Mouse (Mus musculus) heart, embryonic 16.5 days (tissue): Measurements from ENCODE around the gene Msrb2. TPM values are rescaled to one million over a fixed set of nuclear protein-coding genes. Genes with fewer than 3 reads are reported as not detected.
A peak's percentile ranks its signal among the peaks of the same experiment; 100 is the strongest.

Experiments used
- ATAC-seq: fragments of 200-750 bp; cut with Nextera tagmentation; replicated peaks from 2 replicates; pipeline ENCODE4 v1.8.0; 2017; ENCODE audit warnings: moderate number of reproducible peaks; ENCODE audit not compliant: insufficient read depth, low FRiP score; ENCODE audit errors: extremely low read depth
- H3K27ac ChIP-seq: fragments of 300-500 bp; sonication (generic); 2 replicates; pipeline ENCODE4 v1.5.1; 2014; ENCODE audit warnings: mild to moderate bottlenecking, low read length, control low read depth, moderate library complexity
- H3K27me3 ChIP-seq: fragments of 300-500 bp; sonication (generic); 2 replicates; pipeline ENCODE4 v1.6.1; 2014; ENCODE audit warnings: low read length, mixed read lengths; ENCODE audit not compliant: control insufficient read depth, insufficient read depth
- H3K36me3 ChIP-seq: fragments of 300-500 bp; sonication (generic); 2 replicates; pipeline ENCODE4 v1.6.1; 2014; ENCODE audit not compliant: control insufficient read depth, insufficient read depth
- H3K4me1 ChIP-seq: fragments of 300-500 bp; sonication (generic); 2 replicates; pipeline ENCODE4 v1.6.1; 2014; ENCODE audit warnings: low read length, mixed read lengths; ENCODE audit not compliant: control insufficient read depth, insufficient read depth
- H3K4me2 ChIP-seq: fragments of 300-500 bp; sonication (generic); 2 replicates; pipeline ENCODE4 v1.6.1; 2014; ENCODE audit warnings: low read depth, mild to moderate bottlenecking, control low read depth, low read length
- H3K4me3 ChIP-seq: fragments of 300-500 bp; sonication (generic); 2 replicates; pipeline ENCODE4 v1.5.1; 2014; ENCODE audit warnings: mild to moderate bottlenecking, control low read depth, low read length
- H3K9ac ChIP-seq: fragments of 300-500 bp; sonication (generic); 2 replicates; pipeline ENCODE4 v1.6.1; 2014; ENCODE audit warnings: low read length, control low read depth
- H3K9me3 ChIP-seq: fragments of 300-500 bp; sonication (generic); replicated peaks from 2 replicates; pipeline ENCODE4 v1.6.1; 2016; ENCODE audit warnings: low read length; ENCODE audit not compliant: control insufficient read depth
- WGBS: fragments of 180-500 bp; shearing (Covaris S2); extraction: QIAGEN DNeasy Blood & Tissue Kit; methylation state at CpG from one replicate; pipeline ENCODE4 v1.1.7; 2014; 5-methylcytosine and 5-hydroxymethylcytosine counted together
- polyA plus RNA-seq: library from polyadenylated mRNA; unstranded; fragments of >200 nt; fragmentation: Nextera tagmentation; extraction: Ambion mirVana; gene quantifications from 2 replicates; pipeline ENCODE4 v1.2.1, GENCODE M21; 2015

Msrb2 gene
- polyA plus RNA-seq, 1 experiment from 2014 or later: 52.1 TPM

DNA sequence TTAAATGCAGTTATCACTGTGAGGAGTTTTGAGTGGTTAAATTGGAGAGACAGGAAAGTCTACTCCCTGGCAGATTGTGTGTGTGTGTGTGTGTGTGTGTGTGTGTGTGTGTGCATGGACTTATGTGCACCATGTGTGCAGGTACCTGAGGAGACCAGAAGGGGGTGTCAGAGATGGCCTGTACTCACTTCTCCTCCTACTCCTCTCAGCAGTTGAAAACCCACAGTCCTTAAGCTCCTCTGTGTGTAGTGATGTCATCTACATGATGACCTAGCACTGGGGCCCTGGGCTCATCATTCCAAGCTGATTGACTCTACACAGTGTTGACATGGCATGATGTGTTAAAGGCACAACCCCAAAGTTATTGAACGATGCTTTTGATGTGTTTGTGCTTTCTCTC is 11.0 kb downstream of the Msrb2 start:
- no peak overlapping the region for H3K9ac ChIP-seq
- no peak overlapping the region for H3K27ac ChIP-seq
- no peaks in the 10 kb centered on the region for H3K36me3 ChIP-seq
- H3K4me3 ChIP-seq: no peak overlapping the region
- ATAC-seq: no peak
- no peaks in the 10 kb centered on the region for H3K4me1 ChIP-seq
- H3K4me2 ChIP-seq: no peak overlapping the region
- no peaks in the 10 kb centered on the region for H3K27me3 ChIP-seq
- H3K9me3 ChIP-seq: no peaks in the 10 kb centered on the region
- 71% methylated on average over 1 of the region's 1 CpGs for WGBS

DNA sequence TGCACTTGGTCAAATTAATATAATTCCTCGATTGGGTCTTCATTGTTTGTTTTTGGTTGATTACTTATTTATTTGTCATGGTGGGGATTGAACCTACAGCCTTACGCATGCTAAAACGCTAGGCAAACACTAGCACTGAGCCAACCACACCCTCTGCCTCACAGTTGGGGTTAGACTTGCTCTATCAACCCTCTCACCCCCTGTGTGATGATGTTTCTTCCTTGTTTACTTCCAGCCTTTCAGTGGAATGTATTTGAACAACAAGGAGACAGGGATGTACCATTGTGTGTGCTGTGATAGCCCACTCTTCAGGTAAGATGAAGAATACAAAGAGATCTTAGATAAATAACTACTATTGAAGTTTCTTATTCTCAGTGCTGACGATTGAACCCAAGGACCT is 11.8 kb downstream of the Msrb2 start:
- H3K9me3 ChIP-seq: no peaks in the 10 kb centered on the region
- ATAC-seq: no peak
- H3K27me3 ChIP-seq: no peaks in the 10 kb centered on the region
- no peaks in the 10 kb centered on the region for H3K36me3 ChIP-seq
- H3K4me3 ChIP-seq: no peak overlapping the region
- H3K4me2 ChIP-seq: no peak overlapping the region
- no peaks in the 10 kb centered on the region for H3K4me1 ChIP-seq
- 69% methylated on average over 4 of the region's 4 CpGs for WGBS
- H3K27ac ChIP-seq: no peak overlapping the region
- H3K9ac ChIP-seq: no peak overlapping the region

DNA sequence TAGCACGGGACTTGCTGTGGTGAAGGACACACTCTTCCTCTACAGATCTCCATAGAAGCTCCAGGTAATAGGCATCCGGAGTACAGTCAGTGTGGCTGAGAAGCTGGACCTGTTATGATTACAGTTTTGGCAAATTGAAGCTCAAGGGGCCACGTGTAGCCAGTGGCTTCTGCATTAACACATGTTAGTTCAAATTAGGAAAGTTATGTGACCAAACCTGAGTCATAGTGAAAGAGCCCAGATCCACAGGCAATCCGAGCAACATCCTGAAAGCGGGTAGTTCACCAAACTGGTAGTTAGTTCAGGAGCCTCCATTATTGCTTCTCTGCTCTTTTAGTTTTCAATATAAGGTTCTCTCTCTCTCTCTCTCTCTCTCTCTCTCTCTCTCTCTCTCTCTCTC is 14.5 kb downstream of the Msrb2 start:
- no peaks in the 10 kb centered on the region for H3K27me3 ChIP-seq
- H3K4me1 ChIP-seq: no peaks in the 10 kb centered on the region
- H3K36me3 ChIP-seq: no peaks in the 10 kb centered on the region
- no peak overlapping the region for H3K27ac ChIP-seq
- 82% methylated on average over 5 of the region's 5 CpGs for whole genome bisulfite sequencing
- no peak overlapping the region for H3K4me3 ChIP-seq
- no peak for ATAC-seq
- no peaks in the 10 kb centered on the region for H3K9me3 ChIP-seq
- no peak overlapping the region for H3K4me2 ChIP-seq
- H3K9ac ChIP-seq: no peak overlapping the region

DNA sequence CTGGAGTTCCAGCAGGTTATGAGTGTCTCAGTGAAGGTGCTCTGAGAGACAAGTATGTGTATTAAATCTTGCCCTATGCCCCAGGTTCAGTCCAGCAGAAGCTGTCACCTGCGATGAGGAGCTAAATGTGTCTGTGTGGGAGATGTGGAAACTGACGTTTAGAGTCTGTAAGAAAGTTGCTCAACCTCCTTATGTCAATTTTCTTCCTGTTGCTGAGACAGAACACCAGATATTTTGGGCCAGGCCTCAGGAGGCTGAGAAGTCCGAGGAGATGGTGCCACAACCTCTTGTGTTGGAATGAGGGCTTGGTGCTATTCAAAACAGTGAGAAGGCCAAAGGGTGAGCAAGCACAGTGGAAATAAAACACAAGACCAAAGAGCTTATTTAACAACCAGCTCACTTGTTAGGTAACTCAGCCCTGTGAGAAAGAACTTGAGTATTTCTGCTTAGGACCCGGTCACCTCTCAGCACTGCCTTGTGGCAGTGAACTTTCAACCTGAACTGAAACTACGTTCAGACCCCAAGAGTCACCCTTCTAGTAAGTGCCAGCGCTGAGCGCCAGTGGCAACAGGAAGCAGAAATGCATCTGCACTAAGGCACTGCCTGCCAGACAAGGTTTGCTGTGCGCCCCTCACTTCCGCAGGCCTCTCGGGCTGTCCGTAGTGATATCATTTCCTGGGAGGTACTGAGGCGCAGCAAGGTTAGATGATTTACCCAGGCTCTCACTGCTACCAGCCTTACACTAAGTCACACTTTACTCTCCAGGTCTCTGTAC is 17.3 kb downstream of the Msrb2 start:
- no peaks in the 10 kb centered on the region for H3K36me3 ChIP-seq
- H3K4me3 ChIP-seq: no peak overlapping the region
- H3K9me3 ChIP-seq: no peaks in the 10 kb centered on the region
- no peak overlapping the region for H3K4me2 ChIP-seq
- no peak overlapping the region for H3K27ac ChIP-seq
- peak; percentile 60 for ATAC-seq
- WGBS: 74% methylated on average over 12 of the region's 12 CpGs
- H3K27me3 ChIP-seq: no peaks in the 10 kb centered on the region
- H3K9ac ChIP-seq: no peak overlapping the region
- no peaks in the 10 kb centered on the region for H3K4me1 ChIP-seq

DNA sequence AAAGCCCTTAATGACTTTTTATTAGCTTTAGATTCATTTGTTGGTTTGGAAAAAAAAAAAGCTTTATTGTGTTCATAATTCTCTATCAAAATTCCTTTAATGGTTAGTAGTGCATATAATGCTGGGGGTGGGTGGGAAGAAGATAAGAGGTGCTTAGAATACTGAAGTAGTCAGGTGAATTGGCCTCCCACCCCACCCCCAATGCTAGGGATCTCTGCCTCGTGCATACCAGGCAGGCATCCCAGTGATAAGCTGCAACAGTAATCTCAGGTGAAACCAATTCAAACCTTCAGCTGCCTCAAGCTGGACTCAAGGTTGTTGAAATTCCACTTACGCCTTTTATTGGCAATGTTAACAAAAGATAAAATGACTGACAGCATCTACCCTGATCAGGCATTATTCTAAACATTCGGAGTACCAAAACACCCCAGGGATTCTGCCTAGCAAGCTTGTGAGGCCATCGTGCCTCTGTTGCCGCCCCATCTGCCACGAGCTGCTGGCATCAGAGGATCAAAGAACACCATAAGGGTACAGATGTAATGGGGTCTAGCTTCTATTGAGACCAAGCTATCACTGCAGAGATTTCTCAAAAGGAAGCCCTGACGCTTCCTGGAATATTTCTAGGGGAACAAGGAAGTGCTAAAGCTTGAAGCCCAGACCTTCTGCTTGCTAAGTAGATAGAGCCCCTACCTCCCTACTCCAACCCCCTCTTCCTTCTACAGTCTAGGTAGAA is 19.3 kb downstream of the Msrb2 start:
- no peak overlapping the region for H3K4me3 ChIP-seq
- ATAC-seq: no peak
- H3K9me3 ChIP-seq: no peaks in the 10 kb centered on the region
- no peak overlapping the region for H3K9ac ChIP-seq
- no peak overlapping the region for H3K27ac ChIP-seq
- H3K36me3 ChIP-seq: peaks cover 8% of the 10 kb centered on the region
- no peaks in the 10 kb centered on the region for H3K27me3 ChIP-seq
- no peak overlapping the region for H3K4me2 ChIP-seq
- WGBS: 53% methylated on average over 7 of the region's 7 CpGs
- H3K4me1 ChIP-seq: no peaks in the 10 kb centered on the region

DNA sequence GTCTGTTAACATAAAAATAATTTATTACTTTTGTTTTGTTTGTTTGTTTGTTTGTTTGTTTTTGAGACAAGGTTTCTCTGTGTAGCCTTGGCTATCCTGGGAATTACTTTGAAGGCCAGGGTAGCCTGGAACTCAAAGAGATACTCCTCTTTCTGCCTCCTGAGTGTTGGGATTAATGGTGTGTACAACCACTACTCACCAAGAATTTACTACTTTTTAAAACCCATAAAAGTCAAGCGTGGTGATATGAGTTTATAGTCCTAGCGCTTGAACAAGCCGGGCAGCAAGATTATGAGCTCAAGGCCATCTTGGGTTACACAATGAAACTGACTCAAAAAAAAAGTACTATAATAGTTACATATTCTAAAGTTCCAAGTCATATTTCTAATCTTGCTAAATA is 20.4 kb downstream of the Msrb2 start:
- Histone ChIP-seq H3K36me3 (peaks cover 8% of the 10 kb centered on the region), H3K4me3 (no peak overlapping the region), H3K9me3 (no peaks in the 10 kb centered on the region), H3K27ac (no peak overlapping the region), H3K4me2 (no peak overlapping the region), H3K27me3 (no peaks in the 10 kb centered on the region), H3K4me1 (no peaks in the 10 kb centered on the region), H3K9ac (no peak overlapping the region)
- 89% methylated on average over 3 of the region's 3 CpGs for WGBS
- ATAC-seq: no peak

DNA sequence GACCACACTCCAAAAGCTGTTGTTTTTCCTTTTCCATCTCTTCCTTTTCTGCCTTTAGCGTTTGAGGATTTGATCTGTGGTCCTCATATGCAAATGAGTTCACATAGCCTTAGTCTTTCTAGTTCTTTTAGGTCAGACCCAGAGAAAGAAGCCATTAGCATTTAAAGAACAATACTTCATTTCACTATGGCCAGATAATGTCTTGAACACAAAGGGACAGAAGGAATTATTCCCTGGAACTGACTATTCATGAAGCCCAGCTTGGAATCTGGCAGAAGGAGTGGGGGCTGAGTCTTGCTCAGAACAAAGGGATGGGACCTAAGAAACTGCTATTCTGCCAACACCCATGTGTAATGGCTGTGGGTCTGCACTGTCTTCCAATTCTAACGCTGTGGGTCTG is 21.6 kb downstream of the Msrb2 start:
- 35% methylated on average over 2 of the region's 2 CpGs for WGBS
- H3K4me3 ChIP-seq: no peak overlapping the region

DNA sequence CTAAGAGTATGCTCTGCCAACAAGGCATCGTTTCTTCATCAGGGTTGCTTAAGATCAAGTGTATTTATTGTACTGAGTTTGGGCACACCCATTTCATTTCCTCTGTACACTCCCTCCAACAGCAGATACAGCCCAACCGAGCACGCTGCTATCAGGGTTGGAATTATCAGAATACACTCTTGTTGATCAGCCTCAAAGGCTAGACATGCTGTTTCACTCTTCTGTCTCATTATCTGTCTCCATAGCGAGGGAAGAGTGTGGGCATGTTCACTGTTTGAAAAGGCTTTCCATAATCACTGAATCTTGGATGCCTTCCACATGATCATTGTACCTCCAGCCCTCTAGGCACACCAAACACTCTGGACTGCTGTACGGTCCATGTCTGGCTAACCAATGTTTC is 34.2 kb downstream of the Msrb2 start:
- Histone ChIP-seq H3K9me3 (no peaks in the 10 kb centered on the region), H3K4me1 (no peaks in the 10 kb centered on the region), H3K9ac (no peak overlapping the region), H3K27me3 (no peaks in the 10 kb centered on the region), H3K36me3 (no peaks in the 10 kb centered on the region), H3K27ac (no peak overlapping the region), H3K4me2 (no peak overlapping the region), H3K4me3 (no peak overlapping the region)
- WGBS: 44% methylated on average over 5 of the region's 5 CpGs
- no peak for ATAC-seq

More for the DNA sequence above, 21.6 kb downstream of the Msrb2 start:
- H3K4me2 ChIP-seq: no peak overlapping the region
- H3K9me3 ChIP-seq: peaks cover 4% of the 10 kb centered on the region; the same call in 1 of the 2 replicates
- H3K4me1 ChIP-seq: no peaks in the 10 kb centered on the region
- no peak for ATAC-seq
- no peak overlapping the region for H3K9ac ChIP-seq
- no peaks in the 10 kb centered on the region for H3K27me3 ChIP-seq
- peaks cover 15% of the 10 kb centered on the region for H3K36me3 ChIP-seq
- no peak overlapping the region for H3K27ac ChIP-seq

DNA sequence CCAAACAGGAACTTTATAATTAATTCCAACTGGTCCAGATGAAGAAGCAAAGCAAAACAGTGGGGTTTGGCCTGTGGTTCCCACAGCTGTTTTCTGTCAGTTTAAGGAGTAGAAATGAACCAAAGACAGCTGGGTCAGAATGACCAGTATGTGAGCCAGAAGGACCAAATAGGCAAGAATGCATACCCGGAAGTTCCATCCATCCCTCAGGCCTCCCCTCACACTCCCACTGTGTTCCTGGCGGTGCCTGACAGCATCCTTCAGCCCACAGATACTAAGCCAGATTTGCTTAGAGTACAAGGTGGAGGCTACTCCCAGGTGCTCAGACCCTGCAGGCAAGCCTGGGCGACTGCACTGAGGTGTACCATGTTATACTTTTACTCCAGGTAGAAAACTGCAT is 35.3 kb downstream of the Msrb2 start:
- Histone ChIP-seq H3K36me3 (no peaks in the 10 kb centered on the region), H3K4me2 (no peak overlapping the region), H3K9me3 (peaks cover under 1% of the 10 kb centered on the region), H3K27ac (no peak overlapping the region), H3K9ac (no peak overlapping the region), H3K4me1 (no peaks in the 10 kb centered on the region), H3K27me3 (no peaks in the 10 kb centered on the region), H3K4me3 (no peak overlapping the region)
- ATAC-seq: 0 out of 2 replicates have a peak, but pooled peaks have one; percentile 41
- 61% methylated on average over 3 of the region's 3 CpGs for WGBS
